Mouse (Mus musculus): Measurements from ENCODE around the gene Atp2b2. TPM values are rescaled to one million over a fixed set of nuclear protein-coding genes. Genes with fewer than 3 reads are reported as not detected.

The Atp2b2 gene
- polyA plus RNA-seq, 1 experiment: not detected

DNA sequence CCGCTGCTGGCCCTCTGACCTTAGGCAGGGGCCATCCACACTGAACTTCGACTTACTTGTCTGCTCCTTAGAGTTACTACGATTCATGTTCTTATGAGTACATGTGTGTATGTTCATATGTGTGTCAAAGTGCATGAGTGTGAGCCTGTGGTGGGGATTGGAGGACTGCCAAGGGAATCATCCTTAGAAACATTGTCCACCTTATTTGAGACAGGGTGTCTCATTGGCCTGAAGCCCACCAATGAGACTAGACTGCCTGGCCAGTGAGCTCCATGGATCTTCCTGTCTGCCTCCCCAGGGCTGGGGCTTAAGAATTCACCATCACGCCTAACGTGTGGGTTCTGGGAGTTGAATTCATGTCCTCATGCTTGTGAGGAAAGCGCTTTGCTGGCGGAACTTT, 16.8 kb upstream of the Atp2b2 start:
- Histone ChIP-seq H3K4me1 (ENCODE audit: control insufficient read depth, insufficient read depth, low read length) (no peaks in the 10 kb centered on the region), H3K4me3 (ENCODE audit: insufficient read depth, low read length) (no peak overlapping the region), H3K27ac (ENCODE audit: insufficient read depth, low read length) (no peak overlapping the region)
- TF ChIP-seq POLR2A (IDR thresholded peaks at IDR 0.05; ENCODE audit: low read depth, low read length) (no peak), CTCF (IDR thresholded peaks at IDR 0.05; ENCODE audit: borderline replicate concordance, insufficient read depth, low read length) (no peak)

DNA sequence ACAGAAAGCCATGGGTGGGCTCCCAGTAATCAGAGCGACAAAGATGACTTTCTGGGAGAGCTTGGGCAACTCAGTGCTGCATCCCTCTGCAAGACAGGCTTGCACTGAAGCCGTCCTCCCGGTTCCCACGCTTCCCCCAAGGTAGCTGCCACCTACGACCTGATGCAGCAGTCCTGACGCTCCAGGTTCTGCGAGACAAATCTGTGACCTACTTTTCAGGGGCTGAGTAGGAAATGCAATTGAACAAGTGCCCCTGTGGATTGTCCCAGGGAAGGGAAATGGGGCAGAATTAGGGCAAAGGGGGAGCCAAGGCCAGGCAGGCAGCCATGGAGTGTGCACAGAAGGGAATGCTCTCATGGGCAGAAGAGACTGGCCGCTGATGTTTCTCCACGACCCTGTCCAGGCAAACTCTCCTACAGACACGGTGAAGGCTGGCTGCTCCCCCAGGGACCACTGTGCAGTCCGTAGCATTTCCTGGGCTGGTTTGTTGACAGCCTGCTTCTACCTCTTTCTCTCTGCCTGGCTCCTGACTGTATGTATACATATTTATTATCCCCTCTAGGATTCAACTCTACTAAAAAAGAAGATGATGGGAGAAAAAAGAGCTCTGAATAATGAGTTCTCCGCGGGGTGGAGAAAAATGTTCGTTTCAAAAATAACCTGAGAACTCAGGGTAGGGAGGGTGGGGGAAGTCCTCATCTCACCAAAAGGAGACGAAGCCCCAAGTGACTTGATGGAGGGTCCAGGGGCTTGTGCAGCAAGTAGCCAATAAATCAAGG, 15.8 kb upstream of the Atp2b2 start:
- TF ChIP-seq CTCF (IDR thresholded peaks at IDR 0.05; ENCODE audit: borderline replicate concordance, insufficient read depth, low read length) (no peak), POLR2A (IDR thresholded peaks at IDR 0.05; ENCODE audit: low read depth, low read length) (no peak)
- no peaks in the 10 kb centered on the region for H3K4me1 ChIP-seq (ENCODE audit: control insufficient read depth, insufficient read depth, low read length)
- H3K4me3 ChIP-seq (ENCODE audit: insufficient read depth, low read length): no peak overlapping the region
- H3K27ac ChIP-seq (ENCODE audit: insufficient read depth, low read length): no peak overlapping the region

DNA sequence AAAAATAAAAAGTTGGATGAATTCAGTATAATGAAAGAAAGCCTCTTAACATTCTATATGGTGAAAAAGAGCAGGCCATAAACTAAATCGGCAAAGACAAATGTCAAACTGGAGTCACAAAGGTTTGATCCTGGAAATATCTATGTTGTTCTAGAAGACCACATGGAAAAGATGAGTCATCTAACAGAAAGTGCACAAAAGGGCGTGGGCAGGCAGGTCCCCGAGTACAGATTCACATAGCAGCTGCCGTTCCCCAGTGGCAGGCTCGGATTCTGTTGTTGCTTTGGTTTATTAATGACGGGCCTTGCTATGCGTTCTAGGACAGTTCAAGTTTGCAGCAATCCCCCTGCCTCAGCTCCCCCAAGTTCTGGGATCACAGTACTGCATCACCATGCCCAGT, 12.9 kb upstream of the Atp2b2 start:
- Histone ChIP-seq H3K4me3 (ENCODE audit: insufficient read depth, low read length) (no peak overlapping the region), H3K27ac (ENCODE audit: insufficient read depth, low read length) (no peak overlapping the region), H3K4me1 (ENCODE audit: control insufficient read depth, insufficient read depth, low read length) (no peaks in the 10 kb centered on the region)
- TF ChIP-seq POLR2A (IDR thresholded peaks at IDR 0.05; ENCODE audit: low read depth, low read length) (no peak), CTCF (IDR thresholded peaks at IDR 0.05; ENCODE audit: borderline replicate concordance, insufficient read depth, low read length) (no peak)

DNA sequence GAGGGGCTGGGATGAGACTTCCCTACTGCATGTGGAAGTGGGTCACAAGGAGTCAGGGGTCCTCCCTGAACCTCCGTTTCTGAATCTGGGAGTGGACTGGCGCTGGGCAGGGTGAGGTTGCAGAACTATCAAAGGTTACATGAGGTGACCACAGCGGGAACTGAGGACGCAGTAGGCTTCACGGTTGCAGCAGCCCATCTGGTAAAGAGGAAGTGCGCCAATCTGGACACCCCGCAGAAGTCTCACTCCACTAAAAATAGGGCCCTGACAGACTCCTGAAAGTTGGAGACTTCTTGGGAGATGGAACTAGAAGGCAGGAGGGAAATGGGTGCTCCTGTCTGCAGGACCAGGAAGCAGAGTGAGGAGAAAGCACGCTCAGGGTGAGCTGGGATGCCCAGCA, 2.5 kb upstream of the Atp2b2 start:
- no peak for TF ChIP-seq CTCF (IDR thresholded peaks at IDR 0.05; ENCODE audit: borderline replicate concordance, insufficient read depth, low read length)
- Histone ChIP-seq H3K27ac (ENCODE audit: insufficient read depth, low read length) (no peak overlapping the region), H3K4me1 (ENCODE audit: control insufficient read depth, insufficient read depth, low read length) (no peaks in the 10 kb centered on the region), H3K4me3 (ENCODE audit: insufficient read depth, low read length) (no peak overlapping the region)

DNA sequence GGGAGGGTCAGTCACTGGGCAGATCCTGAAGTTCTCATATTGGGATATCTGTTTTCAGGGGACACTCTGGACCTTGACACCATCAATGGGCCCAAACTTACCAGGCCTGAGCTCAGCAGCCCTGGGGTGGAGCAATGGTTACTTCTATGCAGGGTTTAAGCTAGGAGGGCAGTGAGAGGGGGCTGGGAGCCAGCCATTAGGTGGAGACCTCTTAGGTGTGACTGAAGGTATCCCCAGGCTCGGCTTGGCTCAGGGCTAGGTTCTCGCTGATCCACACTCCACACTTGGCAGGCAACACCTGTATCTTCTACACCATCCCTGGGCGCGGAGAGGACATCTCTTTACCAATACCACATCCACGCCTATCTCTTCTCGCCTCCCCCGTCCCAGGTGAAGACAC, 423 bp upstream of the Atp2b2 start:
- TF ChIP-seq CTCF (IDR thresholded peaks at IDR 0.05; ENCODE audit: borderline replicate concordance, insufficient read depth, low read length) (no peak), POLR2A (IDR thresholded peaks at IDR 0.05; ENCODE audit: low read depth, low read length) (no peak)
- Histone ChIP-seq H3K4me3 (ENCODE audit: insufficient read depth, low read length) (no peak overlapping the region), H3K27ac (ENCODE audit: insufficient read depth, low read length) (no peak overlapping the region), H3K4me1 (ENCODE audit: control insufficient read depth, insufficient read depth, low read length) (no peaks in the 10 kb centered on the region)

DNA sequence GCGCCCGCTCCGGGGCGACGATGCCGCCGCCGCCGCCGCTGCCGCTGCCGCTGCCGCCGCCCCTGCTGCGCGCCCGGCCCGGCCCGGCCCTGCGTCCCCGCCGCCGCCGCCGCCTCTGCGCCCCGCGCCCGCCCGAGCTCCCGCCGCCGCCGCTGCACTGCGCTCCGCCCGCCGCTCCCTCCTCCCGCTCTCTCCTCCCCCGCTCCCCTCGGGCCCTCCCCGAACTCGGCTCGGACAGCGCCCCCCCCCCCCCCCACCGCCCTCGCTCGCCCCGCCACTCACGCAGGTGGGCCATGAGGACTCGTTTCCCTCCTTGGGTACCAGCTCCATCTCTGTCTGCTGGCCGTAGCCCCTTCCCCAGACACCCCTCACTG, 515 bp downstream of the Atp2b2 start:
- no peak overlapping the region for H3K4me3 ChIP-seq (ENCODE audit: insufficient read depth, low read length)
- H3K27ac ChIP-seq (ENCODE audit: insufficient read depth, low read length): no peak overlapping the region
- H3K4me1 ChIP-seq (ENCODE audit: control insufficient read depth, insufficient read depth, low read length): no peaks in the 10 kb centered on the region
- TF ChIP-seq CTCF (IDR thresholded peaks at IDR 0.05; ENCODE audit: borderline replicate concordance, insufficient read depth, low read length): no peak
- TF ChIP-seq POLR2A (IDR thresholded peaks at IDR 0.05; ENCODE audit: low read depth, low read length): no peak

DNA sequence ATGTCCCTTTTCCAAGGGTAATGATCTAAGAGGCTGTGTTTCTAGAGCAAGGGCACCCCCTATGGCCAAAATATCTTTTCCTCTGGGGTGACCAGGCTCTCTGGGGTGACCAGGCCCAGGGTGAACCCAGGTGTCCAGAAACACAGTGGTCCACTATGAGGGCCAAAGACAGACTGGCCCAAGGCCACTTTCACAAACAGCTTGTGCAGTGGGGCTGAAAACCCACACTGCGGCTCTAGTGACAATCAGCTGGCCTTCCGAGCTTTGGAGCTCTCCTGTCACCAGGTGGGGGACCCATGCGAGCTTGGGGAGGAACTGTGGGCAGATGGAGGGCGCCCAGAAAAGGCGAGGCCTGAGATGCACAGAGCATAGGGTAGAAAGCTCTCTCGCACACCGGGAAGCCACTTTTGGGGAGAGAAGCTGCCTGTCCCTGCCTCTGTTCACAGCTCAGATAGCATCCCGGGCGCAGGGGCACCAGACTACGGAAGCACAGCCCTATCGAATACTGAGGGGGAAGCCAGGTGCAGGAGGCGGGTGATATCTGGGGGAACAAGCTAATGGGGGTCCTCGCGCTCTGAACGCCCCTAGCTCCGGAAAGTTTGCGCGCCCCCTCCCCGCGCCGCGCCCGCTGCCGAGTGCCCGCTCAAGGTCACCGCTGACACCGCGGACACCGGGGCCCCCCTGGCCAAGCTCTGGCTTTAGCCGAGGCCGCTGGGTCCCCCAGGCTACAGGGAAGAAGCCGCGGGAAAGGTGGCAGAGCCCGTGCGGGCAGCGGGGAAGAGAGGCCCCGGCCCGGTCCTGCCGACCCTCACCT, 1.1 kb downstream of the Atp2b2 start:
- Histone ChIP-seq H3K27ac (ENCODE audit: insufficient read depth, low read length) (no peak overlapping the region), H3K4me3 (ENCODE audit: insufficient read depth, low read length) (no peak overlapping the region), H3K4me1 (ENCODE audit: control insufficient read depth, insufficient read depth, low read length) (no peaks in the 10 kb centered on the region)
- TF ChIP-seq CTCF (IDR thresholded peaks at IDR 0.05; ENCODE audit: borderline replicate concordance, insufficient read depth, low read length): no peak
- TF ChIP-seq POLR2A (IDR thresholded peaks at IDR 0.05; ENCODE audit: low read depth, low read length): no peak

DNA sequence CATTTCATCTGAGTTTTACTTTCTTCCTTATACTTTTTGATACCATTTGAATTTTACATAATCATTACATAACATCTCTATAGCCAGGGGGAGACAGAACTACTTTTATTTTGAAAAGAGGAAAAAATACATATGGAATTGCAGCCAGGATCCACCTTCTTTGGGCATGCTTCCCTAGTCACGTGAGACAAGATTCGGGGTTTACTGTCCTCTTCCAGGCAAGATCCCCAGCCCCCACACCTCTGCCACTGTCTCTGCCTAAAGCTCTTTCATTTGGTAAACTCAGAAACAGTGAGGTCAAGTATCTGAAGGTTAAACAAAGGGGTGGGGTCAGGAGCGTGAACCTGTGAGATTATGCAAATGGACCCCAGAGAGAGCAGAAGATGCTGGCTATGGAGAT, 6.7 kb downstream of the Atp2b2 start:
- Histone ChIP-seq H3K4me1 (ENCODE audit: control insufficient read depth, insufficient read depth, low read length) (no peaks in the 10 kb centered on the region), H3K27ac (ENCODE audit: insufficient read depth, low read length) (no peak overlapping the region), H3K4me3 (ENCODE audit: insufficient read depth, low read length) (no peak overlapping the region)
- TF ChIP-seq CTCF (IDR thresholded peaks at IDR 0.05; ENCODE audit: borderline replicate concordance, insufficient read depth, low read length): no peak
- TF ChIP-seq POLR2A (IDR thresholded peaks at IDR 0.05; ENCODE audit: low read depth, low read length): no peak

DNA sequence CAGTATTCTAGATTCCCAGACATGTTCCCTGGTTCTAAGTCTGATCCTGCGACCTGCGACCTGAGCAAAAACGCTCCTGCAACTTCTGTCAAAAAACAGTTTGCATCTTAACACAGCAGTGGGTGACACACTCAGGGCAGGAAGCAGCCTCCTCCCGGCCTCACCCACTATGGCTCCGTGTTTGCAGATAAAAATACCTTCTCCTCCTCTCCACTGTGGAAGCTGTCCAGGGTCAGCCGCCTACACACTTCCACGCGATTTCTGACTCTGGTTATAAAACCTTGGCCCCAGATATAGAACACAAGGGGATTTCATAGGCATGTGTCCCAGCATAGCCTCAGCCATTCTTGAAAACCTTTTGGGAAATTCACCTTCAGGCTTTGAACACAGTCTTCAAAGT, 9.6 kb downstream of the Atp2b2 start:
- Histone ChIP-seq H3K4me1 (ENCODE audit: control insufficient read depth, insufficient read depth, low read length) (no peaks in the 10 kb centered on the region), H3K27ac (ENCODE audit: insufficient read depth, low read length) (no peak overlapping the region), H3K4me3 (ENCODE audit: insufficient read depth, low read length) (no peak overlapping the region)
- TF ChIP-seq CTCF (IDR thresholded peaks at IDR 0.05; ENCODE audit: borderline replicate concordance, insufficient read depth, low read length) (no peak), POLR2A (IDR thresholded peaks at IDR 0.05; ENCODE audit: low read depth, low read length) (no peak)

DNA sequence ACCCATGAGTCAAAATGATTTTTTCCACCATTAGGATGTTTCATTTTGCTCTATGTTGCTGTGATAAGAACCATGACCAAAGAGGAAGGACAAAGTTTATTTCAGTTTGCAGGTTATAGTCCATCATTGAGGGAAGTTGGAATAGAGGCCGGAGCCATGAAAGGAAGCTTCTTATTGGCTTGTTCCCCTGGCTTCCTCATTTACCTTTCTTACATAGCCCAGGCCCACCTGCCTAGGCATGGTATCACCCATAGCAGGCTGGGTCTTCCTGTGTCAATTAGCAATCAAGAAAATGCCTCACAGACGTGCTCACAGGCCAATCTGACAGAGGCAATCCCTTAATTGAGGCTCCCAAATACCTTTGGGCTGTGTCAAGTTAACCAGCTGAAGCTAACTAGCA, 18.6 kb downstream of the Atp2b2 start:
- TF ChIP-seq CTCF (IDR thresholded peaks at IDR 0.05; ENCODE audit: borderline replicate concordance, insufficient read depth, low read length) (no peak), POLR2A (IDR thresholded peaks at IDR 0.05; ENCODE audit: low read depth, low read length) (no peak)
- Histone ChIP-seq H3K4me3 (ENCODE audit: insufficient read depth, low read length) (no peak overlapping the region), H3K27ac (ENCODE audit: insufficient read depth, low read length) (no peak overlapping the region), H3K4me1 (ENCODE audit: control insufficient read depth, insufficient read depth, low read length) (no peaks in the 10 kb centered on the region)

Measured in embryonic fibroblast, embryonic 13.5 days (primary cell).